Mouse (Mus musculus): ENCODE data around the gene Uba5. TPM values are rescaled to one million over a fixed set of nuclear protein-coding genes. Genes with fewer than 3 reads are reported as not detected.

The Uba5 gene
- polyA plus RNA-seq, 1 experiment from 2014 or later = 45.7 TPM

GRCm38 (mm10) chr9:104040362-104040761 is 22.6 kb downstream of the Uba5 start, which contains the start of gene Gm28305:
Gm28305 (plus strand) TSS chr9:104040662.
- WGBS = 80% methylated on average over 2 of the region's 2 CpGs
- DNase-seq (ENCODE audit: low spot score) = no peak
- Histone ChIP-seq H3K27ac (replicated peaks) (no peak within 1 kb of the TSS), H3K4me1 (peaks cover 5% of the 10 kb centered on the region), H3K9me3 (no peaks in the 10 kb centered on the region), H3K36me3 (replicated peaks) (peaks cover 25% of the 10 kb centered on the region), H3K27me3 (replicated peaks; ENCODE audit: low read depth, poor library complexity, severe bottlenecking) (no peaks in the 10 kb centered on the region), H3K4me3 (no peak within 1 kb of the TSS)

DNA sequence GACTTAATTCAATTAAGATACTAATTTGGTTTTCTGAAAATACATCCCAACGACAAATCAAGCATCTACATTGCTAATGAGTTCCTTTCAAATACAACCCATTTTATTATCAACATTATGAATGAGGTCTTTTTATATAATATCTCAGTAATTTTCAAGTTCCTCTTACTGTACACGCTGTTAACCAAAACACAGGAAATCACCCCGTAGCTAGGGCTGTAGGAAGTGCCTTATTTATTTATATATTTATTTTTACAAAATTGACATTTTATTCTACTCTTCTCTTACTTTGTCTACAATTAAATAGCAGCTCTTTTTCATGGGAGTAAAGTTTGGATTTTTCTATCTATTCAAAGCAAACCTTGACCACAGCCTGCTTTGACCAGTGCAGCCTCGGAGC is 23.2 kb downstream of the Uba5 start:
- WGBS = 85% methylated on average over 4 of the region's 4 CpGs
- no peak for DNase-seq (ENCODE audit: low spot score)
- H3K4me1 ChIP-seq = peaks cover 7% of the 10 kb centered on the region
- no peaks in the 10 kb centered on the region for H3K27me3 ChIP-seq (replicated peaks; ENCODE audit: low read depth, poor library complexity, severe bottlenecking)
- H3K36me3 ChIP-seq (replicated peaks) = peaks cover 25% of the 10 kb centered on the region
- H3K27ac ChIP-seq (replicated peaks) = no peak overlapping the region
- no peaks in the 10 kb centered on the region for H3K9me3 ChIP-seq
- no peak overlapping the region for H3K4me3 ChIP-seq

- Histone ChIP-seq H3K36me3 (replicated peaks) (peaks cover 25% of the 10 kb centered on the region), H3K27me3 (replicated peaks; ENCODE audit: low read depth, poor library complexity, severe bottlenecking) (no peaks in the 10 kb centered on the region), H3K27ac (replicated peaks) (no peak overlapping the region), H3K4me1 (peaks cover 7% of the 10 kb centered on the region), H3K4me3 (no peak overlapping the region), H3K9me3 (no peaks in the 10 kb centered on the region)
- WGBS = 89% methylated on average over 21 of the region's 21 CpGs
- DNase-seq (ENCODE audit: low spot score) = no peak
Observed at GRCm38 (mm10) chr9:104039031-104039695, 23.8 kb downstream of the Uba5 start.

GRCm38 (mm10) chr9:104038266-104038665 is 24.7 kb downstream of the Uba5 start:
- Histone ChIP-seq H3K4me1 (peaks cover 7% of the 10 kb centered on the region), H3K27me3 (replicated peaks; ENCODE audit: low read depth, poor library complexity, severe bottlenecking) (no peaks in the 10 kb centered on the region), H3K36me3 (replicated peaks) (peaks cover 27% of the 10 kb centered on the region), H3K4me3 (no peak overlapping the region), H3K27ac (replicated peaks) (no peak overlapping the region), H3K9me3 (no peaks in the 10 kb centered on the region)
- no peak for DNase-seq (ENCODE audit: low spot score)
- 91% methylated on average over 13 of the region's 13 CpGs for WGBS

GRCm38 (mm10) chr9:104035261-104036015 is 27.5 kb downstream of the Uba5 start:
- Histone ChIP-seq H3K4me1 (peaks cover 7% of the 10 kb centered on the region), H3K27ac (replicated peaks) (no peak overlapping the region), H3K9me3 (no peaks in the 10 kb centered on the region), H3K36me3 (replicated peaks) (peaks cover 33% of the 10 kb centered on the region), H3K27me3 (replicated peaks; ENCODE audit: low read depth, poor library complexity, severe bottlenecking) (no peaks in the 10 kb centered on the region), H3K4me3 (no peak overlapping the region)
- peak; percentile 82 for DNase-seq (ENCODE audit: low spot score)
- WGBS = 49% methylated on average over 24 of the region's 24 CpGs

DNA sequence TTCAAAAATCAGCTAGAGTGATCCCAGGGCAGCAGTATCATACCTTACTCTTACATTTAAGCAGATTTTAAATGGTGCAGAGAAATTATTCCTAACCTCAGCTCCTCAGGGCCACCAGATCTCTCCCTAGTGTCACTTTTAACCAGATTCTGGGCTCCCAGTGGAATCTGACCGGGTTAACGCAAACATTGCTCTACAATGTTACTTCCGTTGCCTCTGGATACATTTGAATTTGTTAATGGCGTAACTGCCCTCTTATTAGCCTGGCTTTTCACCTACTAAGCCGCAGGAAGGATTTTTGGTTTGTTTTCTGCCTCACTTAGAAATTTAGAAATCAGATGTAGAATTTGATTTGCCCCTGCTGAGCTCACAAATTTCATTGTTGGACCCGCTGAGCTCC is 28.2 kb downstream of the Uba5 start:
- Histone ChIP-seq H3K4me1 (peaks cover 7% of the 10 kb centered on the region), H3K4me3 (no peak overlapping the region), H3K27me3 (replicated peaks; ENCODE audit: low read depth, poor library complexity, severe bottlenecking) (no peaks in the 10 kb centered on the region), H3K9me3 (no peaks in the 10 kb centered on the region), H3K36me3 (replicated peaks) (peaks cover 33% of the 10 kb centered on the region), H3K27ac (replicated peaks) (no peak overlapping the region)
- WGBS = 74% methylated on average over 6 of the region's 6 CpGs
- no peak for DNase-seq (ENCODE audit: low spot score)

DNA sequence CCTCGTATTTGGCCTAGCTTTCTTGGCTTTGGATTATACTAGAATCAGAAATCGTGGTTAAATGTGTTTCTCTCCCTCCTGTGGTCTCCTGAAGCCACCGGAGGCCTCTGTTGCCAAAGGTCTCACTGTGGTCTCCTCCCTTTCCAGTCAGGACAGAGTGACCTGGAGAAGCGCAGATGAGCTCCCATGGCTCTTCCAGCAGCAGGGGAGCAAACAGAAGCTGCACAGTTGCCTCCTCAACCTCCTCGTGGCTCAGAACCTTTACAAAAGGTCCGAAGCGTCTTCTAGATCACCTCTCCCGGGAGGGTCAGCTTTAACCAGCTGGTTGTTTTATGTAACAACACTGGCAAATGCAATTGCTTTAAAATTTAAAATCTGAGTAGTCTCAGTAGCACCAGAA is 28.7 kb downstream of the Uba5 start:
- no peaks in the 10 kb centered on the region for H3K27me3 ChIP-seq (replicated peaks; ENCODE audit: low read depth, poor library complexity, severe bottlenecking)
- peaks cover 7% of the 10 kb centered on the region for H3K4me1 ChIP-seq
- 85% methylated on average over 8 of the region's 8 CpGs for WGBS
- H3K9me3 ChIP-seq = no peaks in the 10 kb centered on the region
- no peak overlapping the region for H3K27ac ChIP-seq (replicated peaks)
- peaks cover 30% of the 10 kb centered on the region for H3K36me3 ChIP-seq (replicated peaks)
- no peak for DNase-seq (ENCODE audit: low spot score)
- H3K4me3 ChIP-seq = no peak overlapping the region

GRCm38 (mm10) chr9:104029861-104030260 is 33.1 kb downstream of the Uba5 start:
- no peak for DNase-seq (ENCODE audit: low spot score)
- peaks cover 6% of the 10 kb centered on the region; the same call in 1 of the 2 replicates for H3K9me3 ChIP-seq
- no peaks in the 10 kb centered on the region for H3K4me1 ChIP-seq
- 92% methylated on average over 11 of the region's 11 CpGs for WGBS
- no peak overlapping the region for H3K4me3 ChIP-seq
- no peaks in the 10 kb centered on the region for H3K27me3 ChIP-seq (replicated peaks; ENCODE audit: low read depth, poor library complexity, severe bottlenecking)
- peaks cover 43% of the 10 kb centered on the region for H3K36me3 ChIP-seq (replicated peaks)
- no peak overlapping the region for H3K27ac ChIP-seq (replicated peaks)

GRCm38 (mm10) chr9:104027186-104027585 is 35.7 kb downstream of the Uba5 start:
- peaks cover 49% of the 10 kb centered on the region for H3K36me3 ChIP-seq (replicated peaks)
- H3K27me3 ChIP-seq (replicated peaks; ENCODE audit: low read depth, poor library complexity, severe bottlenecking) = no peaks in the 10 kb centered on the region
- no peak overlapping the region for H3K27ac ChIP-seq (replicated peaks)
- no peaks in the 10 kb centered on the region for H3K4me1 ChIP-seq
- 97% methylated on average over 8 of the region's 8 CpGs for WGBS
- no peak overlapping the region for H3K4me3 ChIP-seq
- no peak for DNase-seq (ENCODE audit: low spot score)
- H3K9me3 ChIP-seq = peaks cover 6% of the 10 kb centered on the region; the same call in 1 of the 2 replicates

DNA sequence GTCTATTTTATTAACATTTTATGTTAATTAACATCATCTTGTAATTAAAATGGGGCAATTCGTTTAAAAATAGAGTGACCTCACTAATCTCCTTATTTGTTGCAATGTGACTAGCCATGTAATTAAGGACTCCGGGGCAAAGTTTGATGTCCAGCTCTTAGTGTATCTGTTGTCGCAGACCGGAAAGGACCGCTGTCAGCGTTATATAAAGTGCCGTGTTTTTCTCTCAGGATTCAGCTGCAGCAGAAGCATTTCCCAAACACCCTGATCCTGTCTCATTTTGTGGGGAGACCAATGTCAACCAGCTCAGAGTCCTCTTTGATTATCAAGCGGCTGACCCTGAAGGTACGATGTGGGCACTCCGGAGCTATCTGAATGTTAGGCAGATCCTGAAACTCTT is 41.9 kb downstream of the Uba5 start:
- peaks cover 70% of the 10 kb centered on the region for H3K36me3 ChIP-seq (replicated peaks)
- H3K9me3 ChIP-seq = no peaks in the 10 kb centered on the region
- H3K27ac ChIP-seq (replicated peaks) = no peak overlapping the region
- no peak for DNase-seq (ENCODE audit: low spot score)
- no peaks in the 10 kb centered on the region for H3K4me1 ChIP-seq
- H3K4me3 ChIP-seq = no peak overlapping the region
- H3K27me3 ChIP-seq (replicated peaks; ENCODE audit: low read depth, poor library complexity, severe bottlenecking) = no peaks in the 10 kb centered on the region
- WGBS = 93% methylated on average over 10 of the region's 10 CpGs

GRCm38 (mm10) chr9:104014526-104014925 is 48.4 kb downstream of the Uba5 start:
- Histone ChIP-seq H3K36me3 (replicated peaks) (peaks cover 50% of the 10 kb centered on the region), H3K9me3 (no peaks in the 10 kb centered on the region), H3K4me3 (no peak overlapping the region), H3K27me3 (replicated peaks; ENCODE audit: low read depth, poor library complexity, severe bottlenecking) (no peaks in the 10 kb centered on the region), H3K27ac (replicated peaks) (no peak overlapping the region), H3K4me1 (no peaks in the 10 kb centered on the region)
- no peak for DNase-seq (ENCODE audit: low spot score)
- WGBS = 68% methylated on average over 1 of the region's 1 CpGs

- H3K27me3 ChIP-seq (replicated peaks; ENCODE audit: low read depth, poor library complexity, severe bottlenecking) = peaks cover 5% of the 10 kb centered on the region; the same call in 1 of the 2 replicates
- peaks cover 12% of the 10 kb centered on the region for H3K36me3 ChIP-seq (replicated peaks)
- H3K27ac ChIP-seq (replicated peaks) = peak overlapping the region; percentile 86
- WGBS = under 1% methylated on average over 37 of the region's 37 CpGs
- peak; percentile 85 for DNase-seq (ENCODE audit: low spot score)
- peak overlapping the region; percentile 72 for H3K4me3 ChIP-seq
- H3K9me3 ChIP-seq = no peaks in the 10 kb centered on the region
- H3K4me1 ChIP-seq = peaks cover 31% of the 10 kb centered on the region
Observed at GRCm38 (mm10) chr9:104002913-104003330, 60.0 kb downstream of the Uba5 start.
